Mouse (Mus musculus): Measurements from ENCODE around the gene Zfand6.

DNA sequence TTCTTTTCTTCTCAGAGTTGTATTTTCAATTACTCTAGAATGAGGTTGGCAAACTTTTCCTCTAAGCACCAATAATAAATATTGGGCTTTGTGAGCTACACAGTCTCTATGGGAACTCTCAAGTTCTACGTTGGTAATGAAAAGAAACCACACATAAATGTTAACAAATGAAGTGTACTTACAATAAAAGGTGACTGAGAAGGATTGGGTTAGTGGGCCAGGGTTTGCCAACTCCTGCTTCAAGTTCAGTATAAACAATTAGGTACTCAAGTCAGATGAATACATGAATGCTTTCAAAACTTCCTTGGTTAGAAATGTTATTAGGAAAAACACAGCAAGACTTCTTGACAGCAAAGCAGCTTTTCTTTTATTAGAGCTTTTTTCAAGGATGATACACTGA is 43.5 kb downstream of the Zfand6 start:
- no peak for TF ChIP-seq CTCF (conservative IDR thresholded peaks at IDR 0.05; ENCODE audit: low read length)
- no peak for TF ChIP-seq POU5F1 (IDR thresholded peaks at IDR 0.05; ENCODE audit: borderline replicate concordance, low read length)
